Mouse (Mus musculus): ENCODE measurements at regions not wholly inside any gene's neighbourhood (a gene's known extent, or its start where the extent isn't known, plus 50 kb on each side); places are given as distances from the start of the nearest gene placed in this dataset.

DNA sequence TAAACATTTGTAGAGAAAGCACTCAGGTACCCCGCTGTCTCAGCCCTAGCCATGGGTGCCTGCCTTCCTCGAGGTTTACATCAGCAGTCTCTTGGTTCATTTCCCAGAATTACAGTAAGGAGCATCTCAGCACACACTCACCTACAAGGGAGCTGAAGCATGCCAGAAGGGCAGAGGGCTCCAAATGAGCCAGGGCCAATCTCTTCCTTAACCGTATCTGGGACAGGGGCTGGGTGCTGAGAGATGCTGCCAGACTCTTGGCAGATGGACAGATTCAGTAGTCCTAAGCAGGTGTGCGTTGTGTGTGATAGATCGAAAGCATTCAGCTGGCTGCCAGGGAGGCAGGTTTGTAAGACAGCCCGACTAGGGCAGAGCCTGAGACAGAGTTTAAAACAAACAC, 97.0 kb downstream of the Fam168b start:
- H3K9me3 ChIP-seq, result no peaks in the 10 kb centered on the region
- no peak overlapping the region for H3K4me2 ChIP-seq
- 83% methylated on average over 6 of the region's 6 CpGs for WGBS
- no peak overlapping the region for H3K9ac ChIP-seq
- ATAC-seq (ENCODE audit: low FRiP score), result no peak
- no peak overlapping the region for H3K27ac ChIP-seq
- H3K27me3 ChIP-seq, result peaks cover 15% of the 10 kb centered on the region
- peaks cover 20% of the 10 kb centered on the region for H3K4me1 ChIP-seq (replicated peaks)
- no peak overlapping the region for H3K4me3 ChIP-seq
- no peaks in the 10 kb centered on the region; the same call in 1 of the 2 replicates for H3K36me3 ChIP-seq

DNA sequence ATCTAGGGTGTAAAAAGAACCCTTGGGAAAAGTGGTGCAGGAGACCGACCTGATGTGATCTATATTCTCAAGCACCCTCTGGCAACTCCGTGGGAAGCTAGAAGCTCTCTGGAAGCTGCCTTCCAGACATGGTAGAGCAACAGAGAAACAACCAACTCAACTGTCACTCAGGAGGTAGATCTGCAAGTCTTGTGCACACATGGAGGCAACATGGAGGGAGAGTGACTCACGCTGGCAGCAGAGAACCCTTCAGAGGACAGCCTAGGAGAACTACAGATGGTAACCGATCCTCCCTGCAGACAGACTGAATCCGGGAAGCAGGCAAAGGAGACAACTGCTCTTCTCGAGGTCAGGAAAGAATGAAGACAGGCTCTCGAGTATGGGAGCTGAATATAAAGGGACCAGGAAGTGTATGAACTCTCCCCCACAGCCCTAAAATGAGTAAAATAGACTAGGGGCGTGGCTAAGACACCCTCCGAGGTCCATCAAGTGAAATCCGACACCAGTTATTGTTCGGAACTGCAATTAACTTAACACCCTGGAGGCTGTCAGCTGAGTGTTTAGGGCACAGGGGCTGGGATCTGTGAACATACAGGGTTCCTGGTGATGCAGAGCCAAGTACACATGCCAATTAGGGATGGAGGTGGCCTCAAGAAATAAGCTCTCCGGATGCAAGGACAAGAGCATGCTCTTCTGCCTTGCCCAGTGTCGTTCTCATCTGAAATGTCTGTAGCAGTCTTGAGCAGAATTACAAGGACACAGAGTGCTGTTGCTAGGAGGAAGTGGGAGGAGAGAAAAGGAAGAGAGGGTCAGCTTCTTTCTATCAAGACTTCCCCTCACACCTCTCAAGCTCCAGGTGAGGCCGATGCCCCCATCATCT, 93.5 kb downstream of the Fam168b start:
- H3K4me3 ChIP-seq, result peak overlapping the region; percentile 82
- no peak for ATAC-seq (ENCODE audit: low FRiP score)
- H3K4me2 ChIP-seq, result peak overlapping the region; percentile 93
- peak overlapping the region; percentile 88 for H3K9ac ChIP-seq
- no peak overlapping the region for H3K27ac ChIP-seq
- WGBS, result 11% methylated on average over 14 of the region's 14 CpGs
- peaks cover 33% of the 10 kb centered on the region for H3K27me3 ChIP-seq
- no peaks in the 10 kb centered on the region for H3K9me3 ChIP-seq
- peaks cover 34% of the 10 kb centered on the region for H3K4me1 ChIP-seq (replicated peaks)
- H3K36me3 ChIP-seq, result no peaks in the 10 kb centered on the region

GRCm38 (mm10) chr1:34750061-34751054, 92.5 kb downstream of the Fam168b start:
- ATAC-seq (ENCODE audit: low FRiP score), result peak; percentile 78
- Histone ChIP-seq H3K27ac (peak overlapping the region; percentile 69), H3K9ac (peak overlapping the region; percentile 88), H3K27me3 (peaks cover 33% of the 10 kb centered on the region), H3K9me3 (no peaks in the 10 kb centered on the region), H3K36me3 (no peaks in the 10 kb centered on the region), H3K4me1 (replicated peaks) (peaks cover 34% of the 10 kb centered on the region), H3K4me2 (peak overlapping the region; percentile 93), H3K4me3 (peak overlapping the region; percentile 82)
- 1% methylated on average over 98 of the region's 108 CpGs for WGBS

- ATAC-seq (ENCODE audit: low FRiP score), result peak; percentile 34
- peaks cover 34% of the 10 kb centered on the region for H3K4me1 ChIP-seq (replicated peaks)
- peak overlapping the region; percentile 93 for H3K4me2 ChIP-seq
- H3K27ac ChIP-seq, result no peak overlapping the region
- H3K9ac ChIP-seq, result peak overlapping the region; percentile 88
- no peaks in the 10 kb centered on the region for H3K36me3 ChIP-seq
- H3K4me3 ChIP-seq, result peak overlapping the region; percentile 82
- WGBS, result 5% methylated on average over 6 of the region's 6 CpGs
- H3K9me3 ChIP-seq, result no peaks in the 10 kb centered on the region
- peaks cover 33% of the 10 kb centered on the region for H3K27me3 ChIP-seq
Observed at GRCm38 (mm10) chr1:34751128-34751527, 91.7 kb downstream of the Fam168b start.

DNA sequence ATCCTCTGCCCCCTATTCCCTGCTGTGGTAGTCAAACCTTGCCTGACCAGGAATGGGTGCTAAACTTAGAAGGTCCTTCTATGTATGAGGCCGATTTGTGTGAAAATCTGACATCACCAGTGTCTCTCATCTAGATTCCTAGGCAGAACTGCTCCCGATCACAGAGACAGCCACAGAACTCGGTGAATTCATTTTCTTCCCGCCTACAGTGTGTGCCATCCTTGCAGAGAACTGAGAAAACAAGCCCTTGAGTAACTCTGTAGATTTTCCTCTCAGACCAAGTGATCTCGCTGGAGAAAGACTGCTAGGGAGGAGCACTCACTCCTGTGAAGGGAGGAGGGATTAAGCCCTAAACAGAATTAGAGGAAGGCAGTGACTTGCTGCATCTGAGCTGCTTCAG, 89.3 kb downstream of the Fam168b start:
- Histone ChIP-seq H3K4me2 (no peak overlapping the region), H3K9me3 (no peaks in the 10 kb centered on the region), H3K27me3 (peaks cover 26% of the 10 kb centered on the region), H3K4me1 (replicated peaks) (peaks cover 33% of the 10 kb centered on the region), H3K36me3 (no peaks in the 10 kb centered on the region), H3K27ac (no peak overlapping the region), H3K4me3 (no peak overlapping the region), H3K9ac (no peak overlapping the region)
- ATAC-seq (ENCODE audit: low FRiP score), result no peak
- 61% methylated on average over 5 of the region's 5 CpGs for WGBS

GRCm38 (mm10) chr1:34760547-34760946, 82.3 kb downstream of the Fam168b start:
- 77% methylated on average over 4 of the region's 4 CpGs for WGBS
- Histone ChIP-seq H3K27me3 (no peaks in the 10 kb centered on the region), H3K27ac (no peak overlapping the region), H3K4me1 (replicated peaks) (no peaks in the 10 kb centered on the region), H3K9me3 (no peaks in the 10 kb centered on the region), H3K36me3 (no peaks in the 10 kb centered on the region), H3K4me2 (no peak overlapping the region), H3K4me3 (no peak overlapping the region), H3K9ac (no peak overlapping the region)
- ATAC-seq (ENCODE audit: low FRiP score), result no peak

DNA sequence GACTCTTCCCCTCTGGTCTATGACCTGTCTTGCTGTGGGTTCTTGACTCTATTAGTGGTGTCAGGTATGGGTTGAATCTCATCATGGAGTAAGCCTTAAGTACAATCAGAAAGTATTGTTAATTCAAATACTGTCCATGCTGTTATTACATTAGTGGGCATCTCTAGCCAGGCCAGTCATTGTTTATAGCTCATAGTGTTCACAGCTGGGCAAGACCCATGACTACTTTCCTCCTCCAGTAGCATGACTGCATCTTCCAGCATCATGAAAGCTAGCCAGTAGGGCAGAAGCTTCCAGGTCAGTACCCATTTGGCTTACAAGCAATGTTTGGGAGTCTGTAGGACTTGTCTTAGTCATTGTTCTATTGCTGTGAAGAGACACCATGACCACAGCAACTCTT, 81.4 kb downstream of the Fam168b start:
- ATAC-seq (ENCODE audit: low FRiP score), result no peak
- H3K36me3 ChIP-seq, result no peaks in the 10 kb centered on the region
- H3K4me1 ChIP-seq (replicated peaks), result no peaks in the 10 kb centered on the region
- H3K4me3 ChIP-seq, result no peak overlapping the region
- no peak overlapping the region for H3K9ac ChIP-seq
- no peak overlapping the region for H3K4me2 ChIP-seq
- H3K27me3 ChIP-seq, result no peaks in the 10 kb centered on the region
- no peaks in the 10 kb centered on the region for H3K9me3 ChIP-seq
- no peak overlapping the region for H3K27ac ChIP-seq

DNA sequence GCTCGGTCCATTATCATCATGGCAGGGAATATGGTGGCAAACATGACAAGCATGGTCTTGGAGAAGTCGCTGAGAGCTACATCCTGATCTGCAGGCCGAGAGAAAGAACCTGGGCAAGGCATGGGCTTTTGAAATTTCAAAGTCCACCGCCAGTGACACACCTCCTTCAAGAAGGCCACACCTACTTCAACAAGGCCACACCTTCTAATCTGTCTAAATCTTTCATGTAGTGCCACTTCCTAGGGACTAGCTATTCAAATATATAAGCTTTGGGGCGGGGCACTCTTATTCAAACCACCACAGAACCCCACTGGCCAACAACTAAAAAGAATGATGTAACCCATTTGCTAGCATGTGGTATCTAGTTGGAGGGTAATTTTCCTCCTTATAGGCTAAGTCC, 81.0 kb downstream of the Fam168b start:
- ATAC-seq (ENCODE audit: low FRiP score), result no peak
- no peak overlapping the region for H3K9ac ChIP-seq
- H3K27ac ChIP-seq, result no peak overlapping the region
- H3K4me1 ChIP-seq (replicated peaks), result no peaks in the 10 kb centered on the region
- no peaks in the 10 kb centered on the region for H3K36me3 ChIP-seq
- WGBS, result 94% methylated on average over 5 of the region's 5 CpGs
- no peaks in the 10 kb centered on the region for H3K9me3 ChIP-seq
- H3K4me2 ChIP-seq, result no peak overlapping the region
- H3K4me3 ChIP-seq, result no peak overlapping the region
- no peaks in the 10 kb centered on the region for H3K27me3 ChIP-seq
